Mouse (Mus musculus) gastrocnemius, adult 8-10 months (tissue): ENCODE results near the gene 1700017B05Rik. TPM values are rescaled to one million over a fixed set of nuclear protein-coding genes. Genes with fewer than 3 reads are reported as not detected.
"Not testable (repeated sequence)": the region's sequence is repeated elsewhere in the genome, so short reads cannot be mapped to it uniquely, and the experiment has no call there.

Source experiments
- DNase-seq, 2 experiments: peaks; one replicate each; pipeline ENCODE4 v3.0.0; 2022; ENCODE audit warnings: low spot score in 2 of 2
- total RNA-seq, 4 experiments: library from RNA; stranded (reverse); gene quantifications; 2 replicates each; pipeline ENCODE4 v1.2.4; 2022

1700017B05Rik gene
- total RNA-seq, 4 experiments from 2014 or later, result 1.8 to 3.3 (median 2.5) TPM

DNA sequence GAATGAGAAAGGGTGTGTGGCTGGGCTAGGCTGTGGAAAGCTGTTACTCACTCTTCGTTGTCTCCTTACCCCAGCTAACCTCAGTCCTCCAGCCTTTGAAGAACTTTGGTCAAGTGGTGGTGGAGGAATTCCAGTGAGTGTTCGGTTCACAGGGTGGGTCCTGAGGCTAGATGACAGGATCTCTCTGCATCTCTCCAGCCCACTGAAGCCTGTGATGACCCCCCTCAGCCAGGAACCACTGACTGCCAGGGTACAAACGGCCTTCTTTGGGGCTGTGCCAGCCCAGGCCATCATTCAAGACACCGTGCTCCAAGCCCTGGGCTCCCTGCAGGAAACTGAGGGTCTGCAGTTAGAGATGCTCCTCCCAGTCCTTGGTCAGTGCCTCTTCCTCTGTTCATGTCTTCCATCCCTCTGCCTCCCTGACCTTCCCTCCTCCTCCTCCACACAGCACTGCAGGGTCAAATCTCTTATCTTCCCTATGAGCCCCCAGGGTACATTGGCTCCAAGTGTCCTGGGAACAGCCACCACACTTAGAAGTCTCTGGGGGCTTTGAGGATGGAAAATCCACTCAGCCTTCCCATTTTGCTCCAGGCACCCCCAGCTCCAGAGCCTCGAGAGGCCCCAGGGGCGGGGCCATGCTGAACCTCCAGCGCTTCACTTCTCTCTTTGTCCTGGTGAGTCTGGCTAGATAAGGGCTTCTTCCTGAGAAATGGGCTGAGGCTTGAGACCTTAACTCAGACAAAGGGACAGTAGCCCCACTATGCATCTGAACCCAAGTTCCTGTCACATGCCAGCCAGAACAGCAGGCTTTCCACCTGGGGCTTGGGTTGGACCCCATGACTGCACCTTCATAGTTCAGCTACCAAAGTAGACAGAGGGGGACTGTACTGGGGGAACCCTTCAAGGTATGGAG is 14.1 kb downstream of the 1700017B05Rik start:
- no peak for DNase-seq

DNA sequence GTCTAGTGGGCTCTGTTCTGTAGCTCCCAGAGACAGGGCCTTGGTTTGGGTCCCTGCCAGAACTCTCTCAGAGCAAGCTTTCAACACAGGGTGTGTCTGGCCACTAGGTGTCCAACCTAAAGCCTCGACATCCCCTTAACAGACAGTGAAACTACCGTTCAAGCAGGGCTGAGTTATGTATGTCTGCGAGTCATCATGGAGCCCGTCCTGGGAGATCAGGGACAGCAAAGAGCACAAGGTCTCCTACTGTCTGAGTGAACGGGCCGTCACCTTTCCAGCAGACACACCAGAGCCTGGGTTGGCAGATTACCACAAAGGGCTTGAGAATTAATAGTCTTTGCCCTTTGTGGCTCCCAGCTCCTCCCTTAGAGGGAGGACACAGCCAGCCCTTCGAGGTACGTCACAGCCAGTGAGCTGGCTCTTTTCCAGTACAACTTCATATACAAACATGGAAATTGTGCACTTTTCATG is 15.2 kb downstream of the 1700017B05Rik start:
- DNase-seq, result no peak

DNA sequence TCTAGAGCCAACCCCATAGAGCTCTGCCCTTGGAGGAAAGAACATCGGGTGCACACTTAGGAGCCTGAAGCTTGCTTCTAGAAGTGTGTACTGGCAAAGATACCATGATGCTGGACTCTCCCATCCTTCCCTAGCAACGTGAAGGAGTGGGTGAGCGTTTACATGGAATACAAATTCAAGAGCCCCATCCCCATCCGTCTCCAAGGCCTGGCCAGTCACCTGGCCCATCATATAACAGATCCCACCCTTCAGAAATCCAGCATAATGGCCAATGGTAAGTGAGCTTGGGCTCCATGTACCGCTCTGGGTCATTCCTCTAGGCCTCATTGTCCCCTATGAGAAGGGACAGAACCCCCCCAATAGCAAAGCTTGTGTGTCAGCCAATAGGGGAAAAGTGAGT is 15.9 kb downstream of the 1700017B05Rik start:
- DNase-seq, result no peak

DNA sequence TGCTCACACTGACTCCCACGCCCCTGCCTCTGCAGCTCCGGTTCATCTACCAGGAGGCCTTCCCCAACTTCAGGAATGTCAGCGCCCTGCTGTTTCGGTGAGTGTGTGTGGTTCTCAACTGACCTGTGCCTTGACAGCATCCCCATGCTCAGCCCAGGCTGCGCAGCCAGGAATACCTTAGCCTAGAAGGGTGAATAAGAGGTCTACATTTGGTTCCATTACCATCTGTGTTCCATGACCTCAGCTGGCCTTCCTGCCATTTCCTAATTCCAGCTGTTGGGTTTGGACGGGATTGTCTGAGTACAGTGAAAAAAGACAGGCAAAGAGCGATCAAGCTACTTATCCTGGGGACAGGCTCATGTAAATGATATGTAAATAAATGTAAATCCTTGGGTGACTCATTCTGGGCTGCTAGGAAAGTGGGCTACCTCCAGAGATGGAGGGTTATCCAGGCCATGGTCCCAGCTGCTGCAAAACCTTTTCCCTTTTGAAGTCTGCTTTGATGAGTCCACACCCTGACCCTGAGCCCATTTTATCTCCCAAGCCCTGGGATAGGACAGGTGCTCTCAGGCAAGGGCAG is 18.2 kb downstream of the 1700017B05Rik start:
- no peak for DNase-seq

DNA sequence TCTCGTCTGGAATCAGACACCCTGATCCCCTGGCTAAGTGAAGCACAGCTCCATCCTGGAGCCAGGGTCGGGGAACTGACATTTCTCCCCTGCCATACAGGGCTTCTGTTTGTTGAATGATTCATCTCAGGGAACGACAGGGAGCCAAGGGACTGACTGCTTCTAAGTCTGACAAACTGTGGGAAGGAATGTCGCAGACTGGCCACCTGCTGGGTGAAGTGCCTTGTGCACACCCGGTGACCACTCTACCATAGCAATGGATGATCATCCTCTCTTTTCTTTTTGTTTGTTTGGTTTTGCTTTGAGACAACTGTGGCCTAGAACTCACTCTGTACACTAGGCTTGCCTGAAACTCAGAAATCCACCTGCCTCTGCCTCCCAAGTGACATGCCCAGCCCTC is 19.5 kb downstream of the 1700017B05Rik start:
- no peak for DNase-seq

DNA sequence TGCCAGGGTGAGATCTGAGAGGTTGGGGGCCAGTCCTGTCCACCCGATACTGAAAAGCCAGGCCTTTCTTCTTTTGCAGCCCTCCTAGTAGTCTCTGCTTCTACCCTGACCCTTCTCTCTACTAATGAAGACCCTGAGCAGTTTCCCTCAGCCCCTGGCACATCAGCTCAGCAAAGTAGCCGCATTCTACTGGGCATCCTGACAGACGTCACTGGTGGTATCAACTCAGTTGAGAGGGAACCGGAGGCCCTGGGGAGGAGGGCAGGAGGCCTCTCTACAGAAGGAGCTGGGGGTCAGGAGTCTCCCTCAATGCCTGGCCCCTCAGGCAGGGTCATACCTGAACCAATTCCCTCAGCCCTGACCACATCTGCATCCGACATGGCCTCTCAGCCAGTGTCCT is 21.3 kb downstream of the 1700017B05Rik start:
- DNase-seq, result no peak

DNA sequence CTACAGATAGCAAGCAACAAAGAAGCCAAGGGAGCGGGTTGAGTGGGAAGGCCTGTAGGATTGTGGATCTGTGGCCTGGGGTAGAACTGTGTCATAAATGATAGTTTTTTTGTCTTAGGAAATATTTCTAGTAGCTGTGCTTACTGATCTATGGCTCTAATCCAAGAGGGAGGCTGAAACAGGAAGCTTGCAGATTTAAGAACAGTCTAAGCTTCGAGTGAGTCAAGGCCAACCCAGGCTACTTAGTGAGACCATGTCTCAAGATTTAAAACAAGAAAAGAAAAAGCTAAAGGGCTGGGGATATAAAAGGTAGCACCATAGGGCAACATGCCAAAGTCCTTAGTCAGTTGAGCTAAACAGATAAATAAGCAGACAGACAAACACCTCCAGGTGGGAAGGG is 24.2 kb downstream of the 1700017B05Rik start:
- no peak for DNase-seq

DNA sequence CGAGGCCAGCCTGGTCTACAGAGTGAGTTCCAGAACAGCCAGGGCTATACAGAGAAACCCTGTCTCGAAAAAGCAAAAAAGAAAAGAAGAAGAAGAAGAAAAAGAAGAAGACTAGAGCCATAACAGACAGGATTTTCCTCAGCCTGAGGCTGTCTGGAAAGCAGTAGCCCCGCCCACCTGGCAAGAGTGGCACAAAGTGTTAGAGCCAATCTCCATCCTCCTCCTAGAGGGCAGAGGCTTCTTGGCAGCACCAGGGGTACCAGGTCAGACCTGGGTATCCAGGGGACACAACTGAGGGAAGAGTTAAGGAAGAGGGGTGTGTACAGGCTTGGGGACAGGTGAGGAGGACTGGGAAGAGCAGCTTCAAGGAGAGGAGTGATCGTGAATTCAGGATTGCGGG is 24.7 kb downstream of the 1700017B05Rik start:
- DNase-seq, result no peak

DNA sequence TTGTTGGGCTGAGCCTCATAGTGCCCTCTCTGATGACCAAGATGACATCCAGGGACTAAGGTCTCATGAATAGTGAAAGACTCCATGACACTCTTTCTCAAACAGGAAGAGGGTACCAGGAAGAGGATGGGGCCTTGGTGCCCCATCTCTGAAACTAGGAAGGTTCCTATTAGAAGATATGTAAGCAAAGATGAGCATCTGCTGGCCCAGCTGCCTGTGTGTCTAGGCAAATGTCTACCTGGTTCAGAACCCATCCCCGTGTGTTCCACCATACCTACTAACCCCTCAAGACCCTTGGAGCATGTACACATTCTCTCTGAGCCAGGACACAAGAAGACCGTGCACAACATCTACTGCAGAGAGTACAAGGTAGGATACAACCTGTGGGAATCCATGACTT is 26.2 kb downstream of the 1700017B05Rik start, which contains the start of gene Trcg1:
TSS of gene Trcg1 (plus strand) at position 301 of the 400 bp plus-strand sequence.
- no peak for DNase-seq

DNA sequence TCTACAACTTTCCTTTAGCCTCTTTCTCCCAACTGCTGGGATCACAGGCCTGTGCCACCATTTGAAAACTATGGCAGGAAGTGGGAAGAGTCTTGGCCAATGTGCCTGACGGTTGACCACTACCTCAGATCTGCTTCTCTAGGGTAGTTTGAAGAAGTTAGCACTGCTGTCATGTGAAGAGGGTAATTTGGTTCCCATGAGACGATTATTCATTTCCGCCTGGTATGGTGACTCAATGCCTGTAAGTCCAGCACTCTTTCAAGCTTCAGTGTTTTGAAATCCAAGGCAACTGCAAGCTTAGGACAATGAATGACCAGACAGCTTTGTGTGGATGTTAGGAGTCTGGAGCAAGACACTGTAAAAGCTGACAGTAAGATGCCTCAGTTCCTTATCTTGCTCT is 28.6 kb downstream of the 1700017B05Rik start:
- DNase-seq, result no peak

DNA sequence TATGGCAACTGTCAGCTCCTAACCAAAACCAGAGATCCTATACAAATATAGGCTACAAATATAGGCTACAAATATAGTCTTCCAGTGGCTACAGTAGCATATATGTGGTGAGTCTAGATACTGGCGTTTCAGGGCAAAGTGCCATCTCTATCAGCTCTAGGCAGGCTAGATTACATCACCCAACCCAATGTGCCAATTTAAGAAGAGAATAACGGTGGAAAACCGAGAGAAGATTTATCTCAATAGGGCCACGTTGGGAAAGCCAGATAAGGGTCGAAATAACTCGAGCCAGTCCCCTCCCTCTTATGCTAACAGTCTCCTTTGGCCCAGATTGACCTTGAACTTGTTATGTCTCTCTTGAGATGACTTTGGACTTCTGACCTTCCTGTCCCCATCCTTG is 29.3 kb downstream of the 1700017B05Rik start:
- no peak for DNase-seq

DNA sequence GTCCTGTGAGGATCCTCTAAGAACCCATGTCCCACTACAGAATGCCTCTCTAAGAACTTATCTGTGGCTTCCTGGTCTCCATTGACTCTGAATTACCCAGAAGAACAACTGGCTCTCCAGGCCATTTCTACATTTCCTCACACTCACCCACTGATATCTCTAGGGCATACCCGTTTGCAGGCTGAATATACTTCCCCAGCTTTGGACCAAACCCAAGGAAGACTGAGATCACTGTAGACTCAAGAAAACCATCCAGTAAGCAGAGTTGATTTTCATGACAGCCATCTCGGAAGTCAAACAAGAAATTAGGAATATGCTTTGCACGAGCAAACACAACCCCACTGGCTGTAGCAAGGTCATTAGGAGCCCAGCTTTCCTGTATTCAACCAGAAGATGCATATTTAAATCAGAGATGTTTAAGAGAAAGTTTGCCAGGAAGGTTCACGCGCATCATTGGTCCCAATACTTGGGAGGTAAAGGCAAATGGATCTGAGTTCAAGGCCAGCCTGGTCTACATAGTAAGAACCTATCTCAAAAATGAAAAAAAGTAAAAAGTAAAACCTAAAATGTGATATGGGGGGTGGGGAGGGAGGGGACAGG is 30.0 kb downstream of the 1700017B05Rik start:
- DNase-seq, result no peak

DNA sequence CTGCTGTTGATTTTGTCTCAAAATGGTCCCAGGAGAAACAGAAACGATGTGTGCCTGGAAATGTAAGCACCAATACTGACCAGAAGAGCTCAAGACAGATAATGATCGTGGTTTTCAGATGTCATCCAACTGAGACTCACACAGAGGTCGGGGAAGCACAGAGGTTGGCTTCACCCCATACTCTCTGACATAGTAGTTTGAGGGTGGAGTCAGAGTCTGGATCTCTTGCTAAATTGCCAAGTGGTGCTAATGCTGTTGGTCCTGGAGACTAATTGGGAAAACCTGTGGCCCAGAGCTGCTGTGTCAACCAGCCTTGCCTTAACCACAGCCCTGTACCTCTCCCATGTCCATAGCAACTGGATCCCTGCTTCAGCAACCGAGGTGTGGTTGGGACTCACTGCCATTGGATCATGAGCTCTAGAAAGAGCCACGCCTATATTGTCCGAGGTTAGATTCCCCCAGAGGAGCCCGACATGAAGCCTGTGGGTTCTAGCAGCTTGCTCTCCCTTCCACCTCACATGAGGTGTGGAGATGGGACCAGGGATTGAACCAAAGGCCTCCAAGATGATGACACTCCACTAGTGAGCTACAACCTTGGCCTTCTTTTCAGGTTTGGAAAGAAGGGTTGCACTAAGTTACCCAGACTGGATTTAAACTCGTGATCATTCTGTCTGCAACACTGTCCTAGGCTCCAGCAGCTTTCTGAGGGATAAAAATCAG is 30.7 kb downstream of the 1700017B05Rik start:
- no peak for DNase-seq

DNA sequence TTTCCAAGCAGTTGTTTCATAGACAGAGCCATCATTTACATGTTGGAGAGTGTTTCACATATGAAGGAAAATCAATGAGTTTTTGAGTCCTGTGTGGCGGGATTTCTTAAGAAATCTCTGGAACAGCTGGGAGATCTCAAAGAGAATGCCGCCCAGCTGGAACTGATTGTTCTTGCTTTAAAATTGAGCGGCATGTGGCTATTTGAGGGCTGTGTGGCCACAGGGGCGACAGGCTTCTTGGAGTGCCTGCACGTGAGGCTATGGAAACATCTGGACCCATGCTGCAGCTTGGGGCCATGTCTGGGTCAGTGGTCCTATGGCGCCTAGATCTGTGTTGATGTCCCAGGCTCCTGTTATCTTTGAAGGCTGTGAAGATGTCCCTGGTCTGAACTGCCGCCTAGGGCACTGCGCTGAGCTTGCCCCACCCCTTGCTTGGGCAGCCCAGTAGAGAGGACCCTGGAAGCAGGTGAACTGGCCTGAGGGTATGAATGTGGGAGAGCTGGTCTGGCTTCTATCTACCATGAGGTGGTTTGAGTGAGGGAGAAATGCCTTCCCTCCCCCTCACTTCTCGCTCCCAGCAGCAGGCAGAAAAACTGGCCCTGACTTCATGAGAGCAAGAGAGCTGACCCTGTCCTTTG is 32.1 kb downstream of the 1700017B05Rik start:
- DNase-seq, result no peak

DNA sequence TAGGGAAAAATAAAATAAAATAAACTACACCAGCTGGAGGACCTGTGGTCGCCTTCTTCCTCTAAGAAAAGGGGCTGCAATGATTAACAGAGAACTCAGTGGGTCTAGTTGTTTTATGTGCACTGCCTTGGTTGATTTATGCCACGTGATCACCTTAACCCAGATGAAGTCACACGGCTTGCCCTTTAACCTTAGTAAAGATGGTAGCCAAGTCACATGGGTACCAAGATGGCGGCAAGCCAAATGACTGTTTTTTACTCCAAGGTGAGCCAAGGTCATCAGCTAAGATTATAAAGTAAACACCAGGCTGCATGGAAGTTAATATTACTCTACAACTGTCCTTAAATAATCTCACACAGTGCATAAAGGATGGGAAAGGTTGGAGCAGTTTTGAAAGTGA is 32.7 kb downstream of the 1700017B05Rik start:
- no peak for DNase-seq

DNA sequence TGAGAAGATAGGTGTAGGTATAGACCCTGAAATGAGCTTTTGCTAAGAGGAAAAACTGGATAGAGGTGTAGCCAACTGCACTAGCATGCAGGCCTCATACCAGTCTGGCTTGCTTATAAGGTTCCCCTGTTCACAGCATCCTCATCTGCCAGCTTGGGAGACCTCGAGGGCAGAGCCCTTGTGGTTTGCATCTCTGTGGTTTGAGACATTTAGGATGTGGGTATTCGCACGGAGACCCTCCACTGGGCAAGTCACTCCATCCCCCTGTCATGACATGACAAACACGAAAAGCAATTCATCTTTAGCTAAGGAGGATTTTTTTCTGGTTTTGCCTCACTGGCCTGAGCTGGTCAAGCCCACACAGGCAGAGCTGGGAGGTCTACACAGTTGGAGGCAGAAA is 34.2 kb downstream of the 1700017B05Rik start:
- DNase-seq, result no peak

DNA sequence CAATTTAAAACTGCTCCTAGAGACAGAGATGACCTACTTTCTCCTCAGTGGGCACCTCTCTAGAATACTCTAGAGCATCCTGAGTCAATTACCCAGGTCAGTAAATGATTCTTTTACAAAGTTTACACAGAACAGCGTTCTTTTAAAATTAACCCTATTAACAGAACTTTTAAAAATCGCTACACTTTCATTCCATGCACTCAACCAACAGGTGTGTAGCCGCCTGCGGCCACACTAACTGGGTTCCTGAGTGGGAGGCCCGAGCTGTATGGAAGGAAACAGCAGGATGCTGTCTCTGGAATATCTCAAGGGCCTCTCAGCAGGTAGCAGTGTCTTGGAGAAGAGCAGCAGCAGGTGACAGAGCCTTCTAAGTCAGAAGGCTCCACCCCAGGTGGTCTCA is 35.2 kb downstream of the 1700017B05Rik start:
- no peak for DNase-seq

DNA sequence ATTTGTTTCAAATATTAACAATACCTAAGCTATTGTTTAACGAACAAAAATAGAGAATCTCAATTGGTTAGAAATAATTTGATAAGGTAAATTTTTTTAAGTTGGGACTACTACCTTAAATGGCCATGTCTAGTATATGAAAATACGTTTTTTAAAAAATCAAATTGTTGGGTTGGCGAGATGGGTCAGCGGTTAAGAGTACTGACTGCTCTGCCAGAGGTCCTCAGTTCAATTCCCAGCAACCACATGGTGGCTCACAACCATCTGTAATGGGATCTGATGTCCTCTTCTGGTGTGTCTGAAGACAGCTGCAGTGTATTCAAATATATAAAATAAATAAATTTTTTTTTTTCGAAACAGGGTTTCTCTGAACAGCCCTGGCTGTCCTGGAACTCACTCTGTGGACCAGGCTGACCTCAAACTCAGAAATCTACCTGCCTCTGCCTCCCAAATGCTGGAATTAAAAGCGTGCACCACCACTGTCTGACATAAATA is 35.7 kb downstream of the 1700017B05Rik start:
- DNase-seq, result not testable (repeated sequence)

DNA sequence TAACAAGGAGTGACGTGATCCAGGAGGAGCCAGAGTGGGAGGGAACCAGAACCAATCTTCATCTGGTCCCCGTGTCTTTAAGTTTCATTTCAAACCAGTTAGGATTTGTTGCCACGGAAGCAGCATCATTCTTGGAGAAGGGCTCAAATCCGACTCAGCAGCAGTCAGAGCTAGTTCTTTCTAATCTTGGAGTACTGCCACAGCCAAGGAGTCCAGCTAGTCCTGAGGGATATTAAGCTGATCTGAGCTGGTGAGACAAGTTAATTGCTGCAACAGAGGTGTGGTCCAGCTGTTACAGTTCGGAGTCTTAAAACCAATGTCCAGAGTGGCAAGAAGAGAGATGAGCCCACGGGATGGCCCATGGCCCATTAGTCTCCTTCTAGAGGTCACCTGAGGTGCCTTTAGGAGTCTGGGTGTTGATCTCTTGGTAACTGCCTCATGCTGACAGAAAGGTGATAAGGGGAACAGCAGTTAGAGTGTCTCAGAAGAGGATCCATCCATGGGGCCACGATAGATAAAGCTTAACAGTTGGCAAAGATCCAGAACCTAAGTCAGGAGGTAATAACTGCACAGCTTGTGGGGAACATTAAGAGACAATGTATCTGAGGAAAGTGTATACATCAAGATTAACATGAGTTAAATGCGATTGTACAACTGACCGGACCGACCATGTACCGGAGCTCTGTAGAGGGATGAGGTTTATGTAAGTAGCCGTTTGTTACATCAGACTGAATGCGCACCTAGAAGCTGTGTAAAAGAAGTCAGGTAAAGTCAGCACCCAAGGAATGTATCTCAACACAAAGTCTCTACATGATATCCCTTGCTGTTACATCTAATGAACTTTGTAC is 36.4 kb downstream of the 1700017B05Rik start:
- no peak for DNase-seq

DNA sequence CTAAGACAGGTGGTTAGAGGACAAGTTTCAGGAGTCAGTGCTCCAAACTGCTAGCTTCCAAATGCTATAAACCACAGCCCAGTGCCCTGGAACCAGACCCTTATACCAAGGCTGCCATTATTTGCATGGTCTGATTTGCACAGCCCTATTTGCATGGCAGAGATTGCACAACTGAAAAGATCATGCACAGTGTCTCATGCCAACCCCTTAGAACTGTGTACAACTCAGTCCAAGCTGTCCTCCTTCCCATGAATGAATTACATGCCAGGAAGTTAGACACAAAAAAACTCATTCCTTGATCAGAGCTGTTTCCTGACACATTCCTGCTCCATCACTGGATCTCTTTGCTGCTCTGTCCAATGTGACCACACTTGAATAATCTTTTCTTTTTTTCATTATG is 39.1 kb downstream of the 1700017B05Rik start:
- no peak for DNase-seq
